In the genomic region with DNA sequence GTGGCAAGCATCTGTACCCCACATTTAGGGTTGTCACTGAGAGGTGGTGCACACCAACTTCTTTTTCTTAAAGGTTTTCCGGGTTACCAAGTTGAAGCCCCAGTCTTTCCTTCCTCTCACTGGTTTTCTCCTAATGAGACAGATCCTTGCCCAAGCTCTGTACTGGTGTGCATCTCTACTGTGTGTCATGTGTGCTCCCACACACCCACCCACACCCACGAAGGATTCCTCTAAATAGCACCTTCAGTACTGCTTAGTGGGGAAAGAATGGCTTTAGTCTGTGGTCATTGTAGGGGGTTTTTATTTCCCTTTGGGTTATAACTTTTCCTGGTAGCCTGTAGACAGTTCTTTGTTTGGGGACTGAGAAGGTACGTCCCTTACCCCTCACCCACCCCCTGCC, we compare ENCODE assay signal across 13 mouse cellular contexts. TPM values are rescaled to one million over a fixed set of nuclear protein-coding genes. Genes with fewer than 3 reads are reported as not detected.
"Had no signal": no experiment of that assay in that cellular context is flagged by ENCODE, and none has a peak within 500 bp of the region (broad histone marks: within the 10 kb centered on the region; RNA-seq: fewer than 3 reads in every experiment).

No protein-coding gene starts in this region.

- ATAC-seq: midbrain, embryonic 16.5 days had no signal

- DNase-seq: lung, adult 18-20 months; lung, embryonic 14.5 days; lung, postnatal 10 days; lung, postnatal 4 days; midbrain, embryonic 14.5 days; retina, postnatal 1 day; spleen, adult 18-20 months; thymus, adult 18-20 months; thymus, postnatal 14 days; thymus, postnatal 36 days had no signal

RNA-seq across cellular contexts. Expression of a gene that starts 7.0 kb away (rescaled TPM):
- total RNA-seq: megakaryocyte, adult 5-6 weeks; megakaryocyte-erythroid progenitor cell, adult 5-6 weeks had no signal

RNA-seq across cellular contexts. Expression of a gene that starts 35.9 kb away (rescaled TPM):
- total RNA-seq: megakaryocyte, adult 5-6 weeks; megakaryocyte-erythroid progenitor cell, adult 5-6 weeks had no signal

RNA-seq across cellular contexts. Expression of a gene that starts 41.4 kb away (rescaled TPM):
- total RNA-seq: megakaryocyte-erythroid progenitor cell, adult 5-6 weeks had no signal
